Mouse (Mus musculus): ENCODE results near the gene Mdc1.

- TF ChIP-seq CTCF (IDR thresholded peaks at IDR 0.05; ENCODE audit: low read depth) (no peak), EP300 (optimal IDR thresholded peaks at IDR 0.05) (no peak)
These were observed 64.3 kb downstream of the Mdc1 start for GRCm38 (mm10) chr17:35905587-35905986.

Measured in stomach, postnatal 0 days (tissue).